Mouse (Mus musculus) cortical plate, adult 2 months (tissue): ENCODE results near the gene Pih1d1.

Experiments
- CTCF ChIP-seq: fragments of 200-500 bp; IDR thresholded peaks from 2 replicates; pipeline ENCODE4 v1.5.1; 2011; ENCODE audit warnings: mild to moderate bottlenecking, control low read depth, low read length; ENCODE audit not compliant: insufficient read depth; ENCODE audit errors: extremely low read depth
- POLR2A ChIP-seq: fragments of 200-500 bp; IDR thresholded peaks from 2 replicates; pipeline ENCODE4 v1.6.1; 2011; ENCODE audit warnings: mild to moderate bottlenecking, low read length, control low read depth; ENCODE audit not compliant: insufficient read depth; ENCODE audit errors: extremely low read depth

DNA sequence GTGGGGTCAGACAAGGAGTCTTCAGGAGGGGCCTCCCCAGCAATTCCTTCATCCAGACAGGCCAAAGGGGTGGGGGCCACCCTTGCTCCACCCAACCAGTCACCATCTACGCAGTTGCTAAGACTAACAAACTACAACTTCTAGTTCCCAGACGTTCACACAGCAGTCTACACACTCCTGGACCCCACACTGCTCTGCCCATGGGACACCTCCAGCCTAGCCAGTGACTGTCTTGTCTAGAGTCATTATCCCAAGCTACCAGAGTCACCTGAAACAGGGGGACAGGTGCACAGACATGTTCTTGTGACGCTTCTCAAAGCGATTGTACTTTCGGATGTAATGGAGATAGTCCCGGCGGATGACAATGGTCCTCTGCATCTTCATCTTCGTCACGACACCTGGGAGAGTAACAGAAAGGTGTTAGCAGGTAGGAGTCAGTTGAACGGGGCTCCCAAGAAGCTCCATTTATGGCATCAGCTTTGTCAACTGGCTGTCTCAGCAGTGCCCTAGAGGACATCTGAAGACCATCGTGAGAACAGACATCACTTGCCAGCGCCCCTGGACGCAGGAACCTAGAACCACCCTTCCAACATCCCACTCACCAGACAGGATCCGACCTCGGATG, 31.4 kb upstream of the Pih1d1 start:
- TF ChIP-seq CTCF: no peak
- no peak for TF ChIP-seq POLR2A
